Mouse (Mus musculus) left cerebral cortex, postnatal 4 days (tissue): ENCODE results near the gene Olfr1487. TPM values are rescaled to one million over a fixed set of nuclear protein-coding genes. Genes with fewer than 3 reads are reported as not detected.
"Not testable (repeated sequence)": the region's sequence is repeated elsewhere in the genome, so short reads cannot be mapped to it uniquely, and the experiment has no call there.

Experiments used
- DNase-seq: peaks from one replicate; pipeline ENCODE4 v3.0.0-alpha.2; 2022
- intact Hi-C: fragments of 180-260 bp; cut with DNase I; formaldehyde crosslinking; loops from one replicate; pipeline ENCODE4 v1.15.1; 2025
- microRNA-seq: library from miRNA; unstranded; fragments of <30 nt; microRNA quantifications from one replicate; pipeline ENCODE4 v1.2.0, GENCODE M21; 2022
- total RNA-seq, 2 experiments: library from RNA; stranded (reverse); gene quantifications; 2 replicates each; pipeline ENCODE4 v1.2.3; 2021

Olfr1487 gene
- total RNA-seq: not detected

DNA sequence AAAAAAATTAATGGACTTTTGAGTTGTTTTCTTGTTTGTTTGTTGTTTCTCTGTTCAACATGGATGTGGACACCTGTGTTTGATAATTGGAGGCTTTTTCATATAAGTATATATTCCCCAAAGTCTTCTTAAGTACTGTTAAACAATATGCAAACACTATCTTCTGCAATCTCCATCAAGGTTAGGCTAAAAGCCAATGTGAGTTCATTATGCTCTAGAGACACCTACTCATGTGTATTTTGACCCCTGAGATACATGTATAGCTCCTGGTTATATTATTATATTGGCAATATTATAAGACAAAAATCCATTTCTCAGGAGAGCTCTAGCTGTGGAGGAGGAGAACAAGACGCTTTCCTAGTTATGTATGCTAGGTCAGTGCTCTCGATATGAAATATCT is at the start of gene Olfr1487:
Olfr1487 (plus strand) TSS at position 301 of the 400 bp plus-strand sequence.
- intact Hi-C loops, DNase-seq: not testable (repeated sequence)

DNA sequence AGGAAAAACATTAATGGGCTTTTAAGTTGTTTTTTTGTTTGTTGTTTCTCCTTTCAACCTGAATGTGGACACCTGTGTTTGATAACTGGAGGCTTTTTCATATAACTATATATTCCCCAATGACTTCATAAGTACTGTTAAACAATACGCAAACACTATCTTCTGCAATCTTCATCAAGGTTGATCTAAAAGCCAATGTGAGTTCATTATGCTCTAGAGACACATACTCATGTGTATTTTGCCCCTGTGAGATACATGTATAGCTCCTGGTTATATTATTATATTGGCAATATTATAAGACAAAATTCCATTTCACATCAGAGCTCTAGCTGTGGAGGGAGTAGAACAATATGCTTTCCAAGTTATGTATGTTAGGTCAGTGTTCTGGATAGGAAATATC is 34.0 kb upstream of the Olfr1487 start, which contains the start of gene Olfr1484:
Olfr1484 (plus strand) TSS at position 301 of the 400 bp plus-strand sequence.
- DNase-seq: no peak
- intact Hi-C loops: no loop called here

DNA sequence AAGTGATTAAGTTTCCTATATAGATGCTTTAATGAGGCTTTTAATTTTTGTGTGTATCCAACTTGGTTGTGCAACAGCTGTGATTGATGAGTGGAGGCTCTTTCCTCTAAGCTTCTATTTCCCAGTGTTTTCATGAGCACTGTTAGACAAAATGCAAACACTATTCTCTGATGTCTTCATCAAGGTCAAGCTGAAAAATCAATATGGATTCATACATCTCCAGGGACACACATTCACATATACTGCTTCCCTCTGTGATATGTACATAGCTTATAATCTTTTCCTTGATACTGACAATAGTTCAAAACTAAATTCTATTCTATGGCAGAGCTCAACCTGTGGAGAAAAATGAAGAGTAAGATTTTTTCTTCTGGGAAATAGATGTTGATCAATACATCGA is 14.1 kb downstream of the Olfr1487 start, which contains the start of gene Olfr1489:
Olfr1489 (plus strand) TSS at position 301 of the 400 bp plus-strand sequence.
- DNase-seq: no peak
- intact Hi-C loops: no loop called here

GRCm38 (mm10) chr19:13650791-13651190 is 33.6 kb downstream of the Olfr1487 start, which contains the start of gene Olfr1490:
Gene Olfr1490 (plus strand): TSS chr19:13651091.
- no peak for DNase-seq
- intact Hi-C loops: no loop called here

Small RNA genes lying within 50 kb of the gene (microRNA-seq; reads per million reads assigned to microRNA genes)
- gene Gm22323: not detected
- not detected for gene Gm23931

Other genes starting within 250 kb of the Olfr1487 start
- not detected for gene Olfr1469, start 209.5 kb upstream of the Olfr1487 start, total RNA-seq
- gene Olfr1471, start 174.0 kb upstream of the Olfr1487 start, total RNA-seq: not detected
- not detected for gene Olfr1472, start 161.3 kb upstream of the Olfr1487 start, total RNA-seq
- not detected for gene Olfr1474, start 147.8 kb upstream of the Olfr1487 start, total RNA-seq
- gene Olfr1475, start 137.2 kb upstream of the Olfr1487 start, total RNA-seq: not detected
- gene Olfr1477, start 116.8 kb upstream of the Olfr1487 start, total RNA-seq: not detected
- not detected for gene Olfr1480, start 89.5 kb upstream of the Olfr1487 start, total RNA-seq
- gene Olfr1484, start 33.9 kb upstream of the Olfr1487 start, total RNA-seq: not detected
- gene Olfr1489, start 14.2 kb downstream of the Olfr1487 start, total RNA-seq: not detected
- not detected for gene Olfr1490, start 33.7 kb downstream of the Olfr1487 start, total RNA-seq
- not detected for gene Olfr1491, start 79.9 kb downstream of the Olfr1487 start, total RNA-seq
- gene Olfr1493-ps1, start 105.9 kb downstream of the Olfr1487 start, total RNA-seq: not detected
- not detected for gene Olfr1494, start 122.4 kb downstream of the Olfr1487 start, total RNA-seq
- gene Olfr1495, start 147.2 kb downstream of the Olfr1487 start, total RNA-seq: not detected
- not detected for gene Olfr1496, start 160.5 kb downstream of the Olfr1487 start, total RNA-seq
- gene Olfr1497, start 180.8 kb downstream of the Olfr1487 start, total RNA-seq: not detected
- not detected for gene Olfr1499, start 202.1 kb downstream of the Olfr1487 start, total RNA-seq
- not detected for gene Olfr1500, start 213.1 kb downstream of the Olfr1487 start, total RNA-seq
- not detected for gene Olfr1501, start 233.3 kb downstream of the Olfr1487 start, total RNA-seq
- not detected for gene Olfr1502, start 244.4 kb downstream of the Olfr1487 start, total RNA-seq